Mouse (Mus musculus) brain, embryonic 14.5 days (tissue): ENCODE measurements at regions not wholly inside any gene's neighbourhood (a gene's known extent, or its start where the extent isn't known, plus 50 kb on each side); places are given as distances from the start of the nearest gene placed in this dataset.

Source experiments
- CTCF ChIP-seq: fragments of 200-500 bp; IDR thresholded peaks from 2 replicates; pipeline ENCODE4 v1.5.1; 2012; ENCODE audit warnings: inconsistent platforms, mild to moderate bottlenecking, moderate library complexity, borderline replicate concordance; ENCODE audit not compliant: insufficient read depth, insufficient read length; ENCODE audit errors: extremely low read depth
- POLR2A ChIP-seq: fragments of 200-500 bp; IDR thresholded peaks from 2 replicates; pipeline ENCODE4 v1.6.1; 2012; ENCODE audit warnings: mild to moderate bottlenecking, inconsistent platforms, borderline replicate concordance; ENCODE audit not compliant: poor library complexity, insufficient read depth, insufficient read length, severe bottlenecking; ENCODE audit errors: extremely low read depth

DNA sequence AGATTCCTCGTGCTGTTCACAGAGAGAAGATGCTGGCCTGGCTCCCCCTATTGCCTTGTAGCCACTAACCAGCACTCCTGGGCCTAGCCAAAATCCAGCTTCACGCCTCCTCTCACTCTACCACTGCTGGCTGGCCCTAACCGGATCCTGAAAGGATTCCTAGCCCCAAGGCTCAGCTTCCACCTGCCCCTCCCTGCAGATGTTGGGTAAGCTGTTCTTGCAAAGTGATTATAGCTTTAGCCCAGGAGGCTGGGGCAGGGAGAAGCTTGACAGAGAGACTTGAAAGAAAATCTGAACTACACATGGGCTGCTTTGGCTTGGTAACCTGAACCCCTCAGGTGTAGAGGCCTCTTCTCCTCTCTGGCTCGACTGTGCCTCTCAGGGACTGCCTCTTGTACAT, 149.0 kb upstream of the Smim23 start:
- no peak for TF ChIP-seq CTCF
- TF ChIP-seq POLR2A = no peak
